Mouse (Mus musculus) megakaryocyte, embryonic 14.5 days (primary cell): Measurements from ENCODE around the gene Csnka2ip.

Experiments used
- FLI1 ChIP-seq: IDR thresholded peaks from 2 replicates; pipeline ENCODE4 v1.6.1; 2012; ENCODE audit warnings: low read length, inconsistent platforms, mixed read lengths
- GATA1 ChIP-seq: IDR thresholded peaks from 3 replicates; pipeline ENCODE4 v1.6.1; 2012; ENCODE audit warnings: mixed read lengths, low read length, inconsistent platforms, borderline replicate concordance

- TF ChIP-seq GATA1 = no peak
- TF ChIP-seq FLI1 = no peak
Measured at GRCm38 (mm10) chr16:64584591-64584990, 17.6 kb downstream of the Csnka2ip start.
